Mouse (Mus musculus) brain, embryonic 18.5 days (tissue): ENCODE data around the gene Olfr131.
"Not testable (repeated sequence)": the region's sequence is repeated elsewhere in the genome, so short reads cannot be mapped to it uniquely, and the experiment has no call there.

ENCODE experiments used
- DNase-seq: peaks from one replicate; pipeline ENCODE4 v3.0.0-alpha.2; 2012; ENCODE audit warnings: low read depth, low spot score

The Olfr131 gene

GRCm38 (mm10) chr17:38088593-38088992 lies at the start of gene Olfr131:
Olfr131 (minus strand) TSS chr17:38088693.
- no peak for DNase-seq

DNA sequence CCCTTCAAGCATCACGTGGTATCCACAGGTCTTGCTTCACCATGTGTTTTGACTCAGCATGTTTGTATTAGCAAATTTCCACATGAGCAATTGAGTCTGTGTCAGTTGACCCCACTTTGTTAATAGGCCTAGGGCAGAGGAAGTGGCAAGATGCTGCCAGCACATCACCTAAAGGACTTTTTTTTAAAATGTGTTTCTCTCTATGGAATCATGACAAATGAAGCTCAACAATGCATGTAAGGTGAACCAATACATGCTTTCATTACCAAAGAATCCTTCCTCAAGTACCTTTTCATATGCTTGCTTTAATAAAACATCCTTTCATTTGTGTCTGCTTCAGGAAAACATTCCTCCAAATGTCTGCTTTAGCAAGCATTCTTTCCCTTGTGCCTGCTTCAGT lies 45.9 kb upstream of the Olfr131 start, which contains the start of gene Olfr132:
Olfr132 (minus strand) TSS at position 101 of the 400 bp plus-strand sequence.
- no peak for DNase-seq

DNA sequence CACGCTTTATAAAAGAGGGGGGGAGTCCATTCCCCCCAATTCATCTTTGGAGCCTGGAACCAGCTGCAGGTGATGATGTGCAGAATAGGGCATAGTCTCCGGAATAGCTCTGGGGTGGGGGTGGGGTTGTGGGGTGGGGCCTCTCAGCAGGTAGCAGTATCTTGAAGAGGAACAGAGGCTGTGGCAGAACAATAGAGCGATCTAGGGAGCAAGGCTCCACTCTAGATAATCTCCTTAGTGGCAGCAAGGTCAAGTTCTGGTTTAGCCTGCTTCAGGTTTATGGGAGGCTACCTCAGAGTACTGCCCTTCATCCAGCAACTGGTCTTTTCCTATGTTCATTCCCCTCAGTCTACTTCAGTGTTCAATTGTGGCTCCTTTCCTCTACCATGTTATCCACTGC lies 36.9 kb upstream of the Olfr131 start:
- DNase-seq, result not testable (repeated sequence)

GRCm38 (mm10) chr17:38124199-38124598 lies 35.7 kb upstream of the Olfr131 start:
- DNase-seq, result not testable (repeated sequence)

DNA sequence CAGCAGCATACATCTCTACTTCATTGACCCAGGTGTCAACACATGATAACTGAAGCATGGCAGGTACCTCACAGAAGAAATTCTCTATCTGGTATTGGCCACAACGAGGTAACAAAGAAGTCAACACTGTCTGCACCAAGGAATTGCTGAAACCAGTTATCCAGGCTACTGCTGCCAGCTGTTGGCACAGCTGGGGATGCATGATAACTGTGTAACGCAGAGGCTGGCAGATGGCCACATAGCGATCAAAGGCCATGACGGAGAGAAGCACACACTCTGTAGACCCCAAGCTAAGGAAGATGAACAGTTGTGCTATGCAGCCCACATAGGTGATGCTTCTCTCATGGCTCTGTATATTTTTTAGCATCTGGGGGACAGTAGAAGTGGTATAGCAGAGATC lies 6.1 kb downstream of the Olfr131 start:
- no peak for DNase-seq

DNA sequence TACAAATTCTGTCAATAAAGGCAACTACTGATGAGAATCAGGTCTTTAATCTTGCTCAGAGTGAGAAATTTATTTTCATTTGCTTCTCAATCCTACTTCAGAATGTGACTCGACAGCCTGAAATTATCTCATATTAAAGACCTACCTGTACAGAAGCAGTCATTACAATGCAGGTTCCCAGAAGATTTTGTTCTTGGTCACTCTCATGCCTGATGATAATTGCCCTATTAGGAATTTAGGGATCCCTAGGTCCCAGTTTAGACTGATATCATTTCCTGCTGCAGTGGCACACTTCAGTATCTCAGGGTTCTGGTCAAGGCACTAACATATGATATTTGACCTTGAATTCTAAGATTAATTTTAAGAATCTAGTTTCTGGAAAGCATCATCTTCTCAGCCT lies 24.9 kb downstream of the Olfr131 start, which contains the start of gene Olfr130:
Olfr130 (plus strand) TSS at position 301 of the 400 bp plus-strand sequence.
- DNase-seq, result no peak

DNA sequence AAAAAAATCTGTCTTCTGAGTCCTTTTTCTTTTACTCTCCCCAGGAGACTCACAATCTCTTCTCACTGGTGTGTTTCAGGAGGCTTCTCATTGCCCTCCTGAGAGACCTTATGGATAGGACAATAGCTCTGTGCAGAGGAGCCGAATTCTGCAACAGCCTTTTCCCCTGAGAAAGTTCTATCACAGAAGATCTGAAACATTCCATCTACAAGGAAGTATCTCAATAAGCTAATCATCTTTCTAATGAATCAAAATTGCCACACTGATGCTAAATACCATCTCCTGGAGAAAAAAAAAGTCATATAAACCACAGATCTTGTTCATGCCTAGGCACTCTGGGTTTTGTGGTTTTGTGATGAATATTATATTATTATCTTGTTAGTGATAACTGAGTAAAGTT lies 28.5 kb downstream of the Olfr131 start, which contains the start of gene Olfr129:
Olfr129 (minus strand) TSS at position 101 of the 400 bp plus-strand sequence.
- no peak for DNase-seq
